Mouse (Mus musculus) limb, embryonic 13.5 days (tissue): ENCODE results near the gene Ddt. TPM values are rescaled to one million over a fixed set of nuclear protein-coding genes. Genes with fewer than 3 reads are reported as not detected.
A peak's percentile ranks its signal among the peaks of the same experiment; 100 is the strongest.
"Not testable (repeated sequence)": the region's sequence is repeated elsewhere in the genome, so short reads cannot be mapped to it uniquely, and the experiment has no call there.

Source experiments
- ATAC-seq: fragments of 200-750 bp; cut with Nextera tagmentation; 2 replicates; pipeline ENCODE4 v1.8.0; 2017; ENCODE audit warnings: low read depth, moderate number of reproducible peaks, moderate TSS enrichment; ENCODE audit not compliant: low FRiP score
- H3K27ac ChIP-seq: fragments of 300-500 bp; sonication (generic); 2 replicates; pipeline ENCODE4 v1.5.1; 2015; ENCODE audit warnings: inconsistent platforms, mild to moderate bottlenecking, moderate library complexity
- H3K27me3 ChIP-seq: fragments of 300-500 bp; sonication (generic); 2 replicates; pipeline ENCODE4 v1.6.1; 2015; ENCODE audit warnings: mild to moderate bottlenecking, inconsistent platforms
- H3K36me3 ChIP-seq: fragments of 300-500 bp; sonication (generic); 2 replicates; pipeline ENCODE4 v1.6.1; 2015; ENCODE audit warnings: inconsistent platforms, mild to moderate bottlenecking, moderate library complexity
- H3K4me1 ChIP-seq: fragments of 300-500 bp; sonication (generic); 2 replicates; pipeline ENCODE4 v1.6.1; 2015; ENCODE audit warnings: inconsistent platforms
- H3K4me2 ChIP-seq: fragments of 300-500 bp; sonication (generic); replicated peaks from 2 replicates; pipeline ENCODE4 v1.6.1; 2015; ENCODE audit warnings: inconsistent platforms, mild to moderate bottlenecking, moderate library complexity
- H3K4me3 ChIP-seq: fragments of 300-500 bp; sonication (generic); 2 replicates; pipeline ENCODE4 v1.5.1; 2015; ENCODE audit warnings: moderate library complexity, mild to moderate bottlenecking, inconsistent platforms
- H3K9ac ChIP-seq: fragments of 300-500 bp; sonication (generic); 2 replicates; pipeline ENCODE4 v1.6.1; 2015; ENCODE audit warnings: mild to moderate bottlenecking, inconsistent platforms
- H3K9me3 ChIP-seq: fragments of 300-500 bp; sonication (generic); 2 replicates; pipeline ENCODE4 v1.6.1; 2016; ENCODE audit warnings: inconsistent platforms
- WGBS: fragments of 180-500 bp; shearing (Covaris S2); methylation state at CpG from one replicate; pipeline ENCODE4 v1.1.7; 2015; 5-methylcytosine and 5-hydroxymethylcytosine counted together
- polyA plus RNA-seq: library from polyadenylated mRNA; unstranded; fragments of >200 nt; fragmentation: Nextera tagmentation; extraction: Ambion mirVana; gene quantifications from 2 replicates; pipeline ENCODE4 v1.2.1, GENCODE M21; 2015

Gene Ddt
- polyA plus RNA-seq, 1 experiment from 2014 or later, result 92.4 TPM

GRCm38 (mm10) chr10:75789081-75789735, 16.0 kb upstream of the Ddt start:
- no peak for ATAC-seq
- Histone ChIP-seq H3K4me2 (no peak overlapping the region), H3K9ac (no peak overlapping the region), H3K27ac (no peak overlapping the region), H3K4me1 (peaks cover under 1% of the 10 kb centered on the region; the same call in 1 of the 2 replicates), H3K9me3 (no peaks in the 10 kb centered on the region), H3K4me3 (no peak overlapping the region), H3K36me3 (no peaks in the 10 kb centered on the region), H3K27me3 (0 out of 2 replicates have a peak, but pooled peaks cover under 1% of the 10 kb centered on the region)
- 72% methylated on average over 6 of the region's 6 CpGs for WGBS

GRCm38 (mm10) chr10:75788277-75788676, 15.1 kb upstream of the Ddt start:
- H3K4me3 ChIP-seq, result no peak overlapping the region
- H3K27ac ChIP-seq, result no peak overlapping the region
- no peaks in the 10 kb centered on the region for H3K36me3 ChIP-seq
- H3K27me3 ChIP-seq, result 0 out of 2 replicates have a peak, but pooled peaks cover 4% of the 10 kb centered on the region
- no peak overlapping the region for H3K9ac ChIP-seq
- H3K9me3 ChIP-seq, result no peaks in the 10 kb centered on the region
- no peaks in the 10 kb centered on the region for H3K4me1 ChIP-seq
- 91% methylated on average over 8 of the region's 8 CpGs for WGBS
- no peak overlapping the region for H3K4me2 ChIP-seq
- ATAC-seq, result no peak

GRCm38 (mm10) chr10:75785442-75785841, 12.2 kb upstream of the Ddt start:
- WGBS, result 63% methylated on average over 1 of the region's 1 CpGs
- ATAC-seq, result no peak
- Histone ChIP-seq H3K27ac (no peak overlapping the region), H3K36me3 (no peaks in the 10 kb centered on the region), H3K9me3 (no peaks in the 10 kb centered on the region), H3K4me1 (peaks cover 2% of the 10 kb centered on the region), H3K27me3 (0 out of 2 replicates have a peak, but pooled peaks cover 4% of the 10 kb centered on the region), H3K4me3 (no peak overlapping the region), H3K4me2 (no peak overlapping the region), H3K9ac (no peak overlapping the region)

- peaks cover 25% of the 10 kb centered on the region; the same call in 1 of the 2 replicates for H3K27me3 ChIP-seq
- peak within 1 kb of the TSS; percentile 67; the same call in 1 of the 2 replicates for H3K27ac ChIP-seq
- H3K4me3 ChIP-seq, result peak within 1 kb of the TSS; percentile 56
- H3K4me1 ChIP-seq, result peaks cover 14% of the 10 kb centered on the region
- no peaks in the 10 kb centered on the region for H3K9me3 ChIP-seq
- peak within 1 kb of the TSS; percentile 71 for H3K9ac ChIP-seq
- under 1% methylated on average over 28 of the region's 28 CpGs for WGBS
- H3K36me3 ChIP-seq, result no peaks in the 10 kb centered on the region
- ATAC-seq, result peak; percentile 92
- peak within 1 kb of the TSS; percentile 94 for H3K4me2 ChIP-seq
Observed at GRCm38 (mm10) chr10:75780769-75781578, 7.8 kb upstream of the Ddt start, which contains the start of the genes Gm20441 and Gstt3. Gene Gm20441 (minus strand): TSS chr10:75780954. Gene Gstt3 (minus strand): TSS chr10:75781414.

GRCm38 (mm10) chr10:75779206-75780174, 6.3 kb upstream of the Ddt start:
- Histone ChIP-seq H3K36me3 (no peaks in the 10 kb centered on the region), H3K9ac (0 out of 2 replicates have a peak overlapping the region, but pooled peaks have one; percentile 8), H3K4me3 (peak overlapping the region; percentile 56), H3K27ac (no peak overlapping the region), H3K4me2 (peak overlapping the region; percentile 94), H3K4me1 (peaks cover 14% of the 10 kb centered on the region), H3K27me3 (peaks cover 25% of the 10 kb centered on the region; the same call in 1 of the 2 replicates), H3K9me3 (no peaks in the 10 kb centered on the region)
- ATAC-seq, result no peak
- 35% methylated on average over 15 of the region's 15 CpGs for WGBS

- H3K9ac ChIP-seq, result no peak overlapping the region
- no peak for ATAC-seq
- WGBS, result 82% methylated on average over 2 of the region's 2 CpGs
- no peaks in the 10 kb centered on the region for H3K36me3 ChIP-seq
- no peak overlapping the region for H3K27ac ChIP-seq
- H3K4me2 ChIP-seq, result no peak overlapping the region
- peaks cover 21% of the 10 kb centered on the region; the same call in 1 of the 2 replicates for H3K27me3 ChIP-seq
- no peaks in the 10 kb centered on the region for H3K9me3 ChIP-seq
- peaks cover 14% of the 10 kb centered on the region for H3K4me1 ChIP-seq
- no peak overlapping the region for H3K4me3 ChIP-seq
Observed at GRCm38 (mm10) chr10:75777885-75778284, 4.7 kb upstream of the Ddt start.

- H3K27ac ChIP-seq, result no peak overlapping the region
- peaks cover 21% of the 10 kb centered on the region; the same call in 1 of the 2 replicates for H3K27me3 ChIP-seq
- peaks cover 22% of the 10 kb centered on the region for H3K4me1 ChIP-seq
- 90% methylated on average over 6 of the region's 6 CpGs for WGBS
- no peak overlapping the region for H3K4me3 ChIP-seq
- no peaks in the 10 kb centered on the region for H3K36me3 ChIP-seq
- no peak overlapping the region for H3K4me2 ChIP-seq
- no peak for ATAC-seq
- H3K9ac ChIP-seq, result no peak overlapping the region
- no peaks in the 10 kb centered on the region for H3K9me3 ChIP-seq
Observed at GRCm38 (mm10) chr10:75776562-75776961, 3.3 kb upstream of the Ddt start.

- Histone ChIP-seq H3K27ac (no peak overlapping the region), H3K36me3 (no peaks in the 10 kb centered on the region), H3K4me3 (no peak overlapping the region), H3K9ac (no peak overlapping the region), H3K9me3 (no peaks in the 10 kb centered on the region), H3K27me3 (peaks cover 15% of the 10 kb centered on the region; the same call in 1 of the 2 replicates), H3K4me1 (peaks cover 11% of the 10 kb centered on the region), H3K4me2 (no peak overlapping the region)
- 84% methylated on average over 9 of the region's 9 CpGs for WGBS
- ATAC-seq, result no peak
Observed at GRCm38 (mm10) chr10:75774587-75774986, 1.4 kb upstream of the Ddt start.

- H3K27ac ChIP-seq, result no peak overlapping the region
- no peak overlapping the region for H3K4me3 ChIP-seq
- H3K27me3 ChIP-seq, result peaks cover 10% of the 10 kb centered on the region; the same call in 1 of the 2 replicates
- ATAC-seq, result no peak
- H3K36me3 ChIP-seq, result no peaks in the 10 kb centered on the region
- peaks cover 8% of the 10 kb centered on the region for H3K4me1 ChIP-seq
- no peak overlapping the region for H3K9ac ChIP-seq
- WGBS, result 88% methylated on average over 5 of the region's 5 CpGs
- no peaks in the 10 kb centered on the region for H3K9me3 ChIP-seq
- H3K4me2 ChIP-seq, result no peak overlapping the region
Observed at GRCm38 (mm10) chr10:75774102-75774501, 888 bp upstream of the Ddt start.

GRCm38 (mm10) chr10:75767756-75768155, 5.5 kb downstream of the Ddt start:
- peaks cover 19% of the 10 kb centered on the region for H3K4me1 ChIP-seq
- not testable (repeated sequence) for H3K27me3 ChIP-seq, H3K4me3 ChIP-seq, H3K36me3 ChIP-seq, H3K9me3 ChIP-seq, H3K27ac ChIP-seq, ATAC-seq, H3K4me2 ChIP-seq, H3K9ac ChIP-seq
- 32% methylated on average over 5 of the region's 5 CpGs for WGBS

- no peaks in the 10 kb centered on the region for H3K27me3 ChIP-seq
- H3K4me2 ChIP-seq, result no peak overlapping the region
- H3K9me3 ChIP-seq, result no peaks in the 10 kb centered on the region
- ATAC-seq, result no peak
- peaks cover 15% of the 10 kb centered on the region for H3K4me1 ChIP-seq
- H3K4me3 ChIP-seq, result no peak overlapping the region
- no peak overlapping the region for H3K9ac ChIP-seq
- H3K36me3 ChIP-seq, result no peaks in the 10 kb centered on the region
- WGBS, result 86% methylated on average over 6 of the region's 6 CpGs
- no peak overlapping the region for H3K27ac ChIP-seq
Observed at GRCm38 (mm10) chr10:75766856-75767255, 6.4 kb downstream of the Ddt start.
